Mouse (Mus musculus) neural tube, embryonic 12.5 days (tissue): Measurements from ENCODE around the gene Slc39a3. TPM values are rescaled to one million over a fixed set of nuclear protein-coding genes. Genes with fewer than 3 reads are reported as not detected.

ENCODE experiments used
- ATAC-seq: fragments of 200-750 bp; cut with Nextera tagmentation; 2 replicates; pipeline ENCODE4 v1.8.0; 2017; ENCODE audit warnings: low read depth, mild to moderate bottlenecking, moderate TSS enrichment, moderate library complexity; ENCODE audit not compliant: low FRiP score
- H3K27ac ChIP-seq: fragments of 300-500 bp; sonication (generic); 2 replicates; pipeline ENCODE4 v1.5.1; 2016
- H3K27me3 ChIP-seq: fragments of 300-500 bp; sonication (generic); replicated peaks from 2 replicates; pipeline ENCODE4 v1.6.1; 2016; ENCODE audit warnings: mild to moderate bottlenecking
- H3K36me3 ChIP-seq: fragments of 300-500 bp; sonication (generic); 2 replicates; pipeline ENCODE4 v1.6.1; 2016; ENCODE audit warnings: mild to moderate bottlenecking
- H3K4me1 ChIP-seq: fragments of 300-500 bp; sonication (generic); 2 replicates; pipeline ENCODE4 v1.6.1; 2016
- H3K4me2 ChIP-seq: fragments of 300-500 bp; sonication (generic); replicated peaks from 2 replicates; pipeline ENCODE4 v1.6.1; 2016; ENCODE audit warnings: mild to moderate bottlenecking
- H3K4me3 ChIP-seq: fragments of 300-500 bp; sonication (generic); 2 replicates; pipeline ENCODE4 v1.5.1; 2016
- H3K9ac ChIP-seq: fragments of 300-500 bp; sonication (generic); 2 replicates; pipeline ENCODE4 v1.6.1; 2016; ENCODE audit warnings: mild to moderate bottlenecking
- H3K9me3 ChIP-seq: fragments of 300-500 bp; sonication (generic); 2 replicates; pipeline ENCODE4 v1.6.1; 2016; ENCODE audit warnings: mild to moderate bottlenecking
- WGBS: fragments of 180-500 bp; shearing (Covaris S2); methylation state at CpG from one replicate; pipeline ENCODE4 v1.1.7; 2016; 5-methylcytosine and 5-hydroxymethylcytosine counted together
- polyA plus RNA-seq: library from polyadenylated mRNA; unstranded; fragments of >200 nt; fragmentation: Nextera tagmentation; extraction: Ambion mirVana; gene quantifications from 2 replicates; pipeline ENCODE4 v1.2.1, GENCODE M21; 2016

Gene Slc39a3
- polyA plus RNA-seq, 1 experiment from 2014 or later: 40.2 TPM

DNA sequence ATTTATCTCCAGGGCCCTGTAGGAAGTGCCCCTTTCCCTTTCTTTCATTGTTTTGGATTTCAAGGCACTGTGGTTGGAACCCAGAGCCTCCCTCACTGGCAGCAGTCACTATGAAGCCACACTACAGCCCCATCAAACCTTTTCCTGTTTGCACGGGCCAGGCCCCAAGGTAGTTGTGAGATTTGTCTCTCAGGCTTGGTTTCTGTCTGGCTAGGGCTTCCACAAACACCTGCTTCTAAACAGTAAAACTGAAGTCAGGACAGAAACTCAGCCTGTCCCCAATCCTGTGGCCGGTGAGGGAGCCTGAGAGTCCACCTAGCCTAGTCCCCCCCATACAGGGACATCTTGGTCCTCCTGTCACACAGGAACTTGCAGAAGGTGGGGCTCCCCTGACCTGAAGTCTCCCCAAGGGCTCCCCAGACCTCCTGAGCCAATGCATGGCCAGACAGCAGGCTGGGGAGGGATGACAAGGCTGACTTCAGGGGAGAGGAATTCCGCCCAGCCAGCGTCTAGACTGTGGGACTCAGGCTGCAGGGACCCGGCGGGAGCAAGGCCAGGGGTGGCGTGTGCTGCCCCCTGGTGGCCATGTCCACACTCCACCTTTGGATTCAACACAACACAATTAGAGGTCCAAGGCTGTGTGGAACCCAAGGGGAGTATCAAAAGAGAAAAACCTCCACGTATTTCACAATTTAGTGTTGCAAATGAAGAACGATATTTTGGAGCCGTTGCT is 49.4 kb downstream of the Slc39a3 start:
- H3K27me3 ChIP-seq: peaks cover 34% of the 10 kb centered on the region
- WGBS: 12% methylated on average over 10 of the region's 10 CpGs
- H3K9ac ChIP-seq: no peak overlapping the region
- H3K9me3 ChIP-seq: no peaks in the 10 kb centered on the region
- no peaks in the 10 kb centered on the region for H3K36me3 ChIP-seq
- peak; percentile 85 for ATAC-seq
- no peak overlapping the region for H3K27ac ChIP-seq
- H3K4me3 ChIP-seq: no peak overlapping the region
- H3K4me1 ChIP-seq: peaks cover 13% of the 10 kb centered on the region; the same call in 1 of the 2 replicates
- H3K4me2 ChIP-seq: no peak overlapping the region

DNA sequence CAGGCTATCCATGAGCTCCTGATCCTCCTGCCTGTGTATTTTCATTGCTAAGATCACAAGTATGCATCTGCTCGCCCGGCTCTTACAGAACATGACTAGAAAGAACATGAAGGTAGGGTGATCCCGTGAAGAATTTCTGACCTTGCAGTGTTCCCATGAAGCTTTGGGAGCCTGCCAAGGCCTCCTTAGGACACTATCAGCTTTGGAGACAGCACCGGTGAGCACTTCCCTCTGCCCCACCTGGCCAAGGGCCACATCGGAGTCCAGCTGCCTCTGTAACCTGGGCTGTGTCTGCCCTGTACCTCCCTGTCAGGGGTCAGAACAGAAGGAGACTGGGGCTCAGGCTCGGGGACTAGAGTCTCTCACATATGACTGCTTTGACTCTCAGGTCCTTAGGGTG is 50.5 kb downstream of the Slc39a3 start:
- WGBS: 73% methylated on average over 6 of the region's 6 CpGs
- Histone ChIP-seq H3K36me3 (no peaks in the 10 kb centered on the region), H3K27ac (no peak overlapping the region), H3K9ac (no peak overlapping the region), H3K4me3 (no peak overlapping the region), H3K4me1 (peaks cover 13% of the 10 kb centered on the region; the same call in 1 of the 2 replicates), H3K27me3 (peaks cover 34% of the 10 kb centered on the region), H3K4me2 (no peak overlapping the region), H3K9me3 (no peaks in the 10 kb centered on the region)
- no peak for ATAC-seq

DNA sequence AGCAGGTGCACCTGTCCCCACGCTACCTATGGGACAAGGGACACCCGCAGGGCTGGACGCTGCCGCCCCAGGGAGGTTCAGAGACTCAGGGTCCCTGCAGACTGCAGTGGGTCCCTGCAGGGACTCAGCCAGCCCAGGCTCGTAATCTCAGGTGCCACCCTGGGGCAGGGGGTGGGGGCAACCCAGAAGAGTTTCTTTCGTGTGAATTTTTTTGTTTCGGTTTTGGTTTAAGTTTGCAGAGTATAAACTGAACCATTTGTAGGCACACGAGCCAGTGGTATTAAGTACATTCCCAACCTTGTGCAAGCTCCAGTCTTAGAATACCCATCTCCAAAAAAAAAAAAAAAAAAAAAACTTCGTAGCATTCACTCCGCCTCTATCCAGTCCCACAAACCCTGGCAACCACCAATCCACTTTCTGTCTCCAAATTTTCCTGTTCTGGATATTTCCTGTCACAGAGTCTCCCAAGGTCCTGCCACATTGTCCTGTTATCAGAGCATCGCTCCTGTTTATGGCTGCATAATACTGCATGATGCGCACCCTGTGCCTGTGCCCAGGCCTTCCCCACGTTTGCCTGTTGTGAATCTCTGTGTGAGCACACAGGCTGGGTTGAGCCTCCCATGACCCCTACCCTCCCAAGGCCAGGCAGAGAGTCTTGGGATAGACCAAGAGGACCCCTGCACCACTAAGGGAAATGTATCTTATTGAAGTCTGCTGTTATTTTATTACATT is 51.1 kb downstream of the Slc39a3 start:
- H3K27me3 ChIP-seq: peaks cover 34% of the 10 kb centered on the region
- no peak overlapping the region for H3K4me3 ChIP-seq
- 36% methylated on average over 13 of the region's 13 CpGs for WGBS
- H3K4me2 ChIP-seq: peak overlapping the region; percentile 38
- ATAC-seq: no peak
- no peak overlapping the region for H3K27ac ChIP-seq
- no peaks in the 10 kb centered on the region for H3K9me3 ChIP-seq
- no peaks in the 10 kb centered on the region for H3K36me3 ChIP-seq
- H3K9ac ChIP-seq: 0 out of 2 replicates have a peak overlapping the region, but pooled peaks have one; percentile 26
- peaks cover 13% of the 10 kb centered on the region; the same call in 1 of the 2 replicates for H3K4me1 ChIP-seq

DNA sequence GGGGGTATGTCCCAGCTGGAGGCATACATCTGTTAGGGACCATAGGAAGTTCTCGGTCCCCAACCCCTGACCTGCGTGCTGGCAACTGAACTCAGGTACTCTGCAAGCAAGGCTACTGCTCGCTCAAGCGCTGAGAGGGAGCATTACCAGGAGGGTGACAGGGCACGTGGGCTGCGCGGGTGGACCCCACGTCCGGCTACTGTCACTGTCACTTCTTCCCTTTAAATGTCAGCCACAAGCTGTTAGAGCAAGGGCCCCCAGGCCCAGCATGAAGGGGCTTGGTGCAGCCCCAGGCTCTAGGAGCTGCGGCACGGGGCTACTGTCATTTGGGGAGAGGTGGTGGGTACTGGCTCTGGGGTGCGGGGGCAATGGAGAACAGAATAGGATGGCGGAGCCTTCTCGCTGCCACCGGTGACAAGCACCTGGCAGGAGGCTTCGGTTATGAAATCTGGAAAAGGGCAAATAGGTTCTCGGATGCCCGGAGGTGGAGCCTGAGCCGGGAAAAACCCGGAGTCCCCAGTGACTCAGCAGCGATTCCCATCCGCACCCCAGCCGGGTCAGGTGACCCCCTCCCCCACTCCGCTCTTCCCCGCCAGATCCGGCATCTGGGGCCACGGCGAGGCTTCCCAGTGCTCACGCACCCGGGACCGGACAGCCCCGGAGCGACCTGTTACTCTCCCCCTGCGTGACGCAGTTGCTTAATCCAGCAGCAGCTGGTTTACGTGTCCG is 51.8 kb downstream of the Slc39a3 start:
- peaks cover 34% of the 10 kb centered on the region for H3K27me3 ChIP-seq
- peaks cover 13% of the 10 kb centered on the region; the same call in 1 of the 2 replicates for H3K4me1 ChIP-seq
- H3K4me2 ChIP-seq: peak overlapping the region; percentile 38
- H3K27ac ChIP-seq: no peak overlapping the region
- no peak for ATAC-seq
- H3K9me3 ChIP-seq: no peaks in the 10 kb centered on the region
- H3K36me3 ChIP-seq: no peaks in the 10 kb centered on the region
- H3K9ac ChIP-seq: 0 out of 2 replicates have a peak overlapping the region, but pooled peaks have one; percentile 26
- WGBS: 12% methylated on average over 37 of the region's 37 CpGs
- H3K4me3 ChIP-seq: no peak overlapping the region

DNA sequence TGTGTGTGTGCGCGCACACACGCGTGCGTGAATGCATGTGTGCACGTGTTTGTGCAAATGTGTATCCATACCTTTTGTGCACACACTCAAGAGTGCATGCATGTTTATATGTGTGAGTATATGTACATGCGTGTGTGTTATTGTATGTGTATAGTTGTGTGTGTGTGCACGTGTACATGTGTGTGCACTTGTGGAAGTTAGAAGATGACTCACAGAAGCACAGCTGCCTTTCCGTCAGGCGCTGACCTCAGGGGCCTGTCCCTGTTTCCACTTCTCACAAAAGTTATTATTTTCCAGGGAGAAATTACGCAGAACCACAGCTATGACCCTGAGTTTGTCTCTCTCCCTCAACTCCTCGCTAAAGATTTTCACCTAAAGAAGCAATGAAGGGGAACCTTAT is 53.0 kb downstream of the Slc39a3 start:
- 91% methylated on average over 12 of the region's 12 CpGs for WGBS
- H3K9ac ChIP-seq: no peak overlapping the region
- H3K36me3 ChIP-seq: no peaks in the 10 kb centered on the region
- ATAC-seq: no peak
- H3K4me1 ChIP-seq: peaks cover 13% of the 10 kb centered on the region; the same call in 1 of the 2 replicates
- H3K9me3 ChIP-seq: no peaks in the 10 kb centered on the region
- no peak overlapping the region for H3K27ac ChIP-seq
- H3K4me2 ChIP-seq: no peak overlapping the region
- peaks cover 34% of the 10 kb centered on the region for H3K27me3 ChIP-seq
- no peak overlapping the region for H3K4me3 ChIP-seq

DNA sequence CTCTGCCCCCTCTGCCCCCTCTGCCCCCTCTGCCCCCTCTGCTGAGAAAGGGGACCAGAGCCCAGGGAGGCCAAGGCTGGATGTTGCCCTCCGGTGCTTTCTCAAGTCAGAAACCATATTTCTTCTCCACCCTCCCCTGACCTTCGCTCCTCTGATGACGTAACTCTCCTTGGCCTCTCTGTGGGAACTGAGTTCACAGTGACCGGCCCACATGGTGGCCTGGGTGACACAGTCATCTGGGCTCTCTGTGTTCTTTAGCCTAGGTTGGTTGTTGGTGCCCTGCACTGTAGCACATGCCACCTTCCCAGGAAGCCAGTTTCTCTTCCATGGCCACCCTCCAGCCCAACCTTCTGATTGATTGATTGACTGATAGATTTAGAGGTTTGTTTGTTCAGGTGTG is 54.8 kb downstream of the Slc39a3 start:
- no peak for ATAC-seq
- H3K27me3 ChIP-seq: peaks cover 31% of the 10 kb centered on the region

DNA sequence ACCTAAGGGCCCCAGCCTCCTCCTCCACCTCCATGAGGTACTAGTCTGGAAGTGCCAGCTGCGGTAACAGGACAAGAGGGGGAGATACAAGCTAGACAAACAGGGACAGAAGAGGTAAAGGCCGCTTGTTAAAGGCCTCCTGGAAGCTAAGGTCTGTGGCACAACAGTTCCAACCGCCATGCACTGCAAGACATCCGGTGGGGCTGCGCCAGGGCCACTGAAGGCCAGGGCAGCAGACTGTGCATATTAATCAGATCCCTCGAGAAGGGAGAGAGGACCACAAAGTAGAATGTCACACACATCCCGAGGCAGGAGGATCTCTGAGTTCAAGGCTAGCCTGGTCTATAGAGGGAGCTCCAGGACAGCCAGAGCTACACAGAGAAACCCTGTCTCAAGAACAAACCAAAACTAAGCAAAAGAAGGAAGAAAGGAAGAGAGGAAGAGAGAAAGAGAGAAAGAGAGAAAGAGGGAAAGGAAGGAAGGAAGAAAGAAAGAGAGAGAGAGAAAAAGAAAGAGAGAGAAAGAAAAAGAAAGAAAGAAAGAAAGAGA is 55.6 kb downstream of the Slc39a3 start:
- Histone ChIP-seq H3K4me3 (no peak overlapping the region), H3K27ac (no peak overlapping the region), H3K9me3 (no peaks in the 10 kb centered on the region), H3K4me1 (peaks cover 9% of the 10 kb centered on the region; the same call in 1 of the 2 replicates), H3K9ac (no peak overlapping the region), H3K27me3 (peaks cover 25% of the 10 kb centered on the region), H3K4me2 (no peak overlapping the region), H3K36me3 (no peaks in the 10 kb centered on the region)
- ATAC-seq: no peak
- WGBS: 61% methylated on average over 7 of the region's 7 CpGs

More for the DNA sequence above, 54.8 kb downstream of the Slc39a3 start:
- Histone ChIP-seq H3K9ac (no peak overlapping the region), H3K36me3 (no peaks in the 10 kb centered on the region), H3K27ac (no peak overlapping the region), H3K4me2 (no peak overlapping the region), H3K4me1 (peaks cover 9% of the 10 kb centered on the region; the same call in 1 of the 2 replicates), H3K9me3 (no peaks in the 10 kb centered on the region), H3K4me3 (no peak overlapping the region)
- 61% methylated on average over 4 of the region's 4 CpGs for WGBS

Other genes starting within 250 kb of the Slc39a3 start
- 66.8 and 72.4 TPM in 2 replicates for gene Sf3a2, start 239.2 kb downstream of the Slc39a3 start, polyA plus RNA-seq
- gene Plekhj1, start 238.8 kb downstream of the Slc39a3 start, polyA plus RNA-seq: 155 TPM in 2 replicates
- gene Amh, start 232.2 kb downstream of the Slc39a3 start, polyA plus RNA-seq: not detected in 2 replicates
- gene Jsrp1, start 223.9 kb downstream of the Slc39a3 start, polyA plus RNA-seq: 1.4 and 1.6 TPM in 2 replicates
- 1,342 and 1,429 TPM in 2 replicates for gene Oaz1, start 210.8 kb downstream of the Slc39a3 start, polyA plus RNA-seq
- gene Lingo3, start 193.4 kb downstream of the Slc39a3 start, polyA plus RNA-seq: 0.65 and 1.3 TPM in 2 replicates
- gene Lsm7, start 182.2 kb downstream of the Slc39a3 start, polyA plus RNA-seq: 265 and 274 TPM in 2 replicates
- gene Sppl2b, start 182.2 kb downstream of the Slc39a3 start, polyA plus RNA-seq: 51.2 and 51.3 TPM in 2 replicates
- gene Tmprss9, start 165.6 kb downstream of the Slc39a3 start, polyA plus RNA-seq: 0.06 and 0.10 TPM in 2 replicates
- gene Timm13, start 136.5 kb downstream of the Slc39a3 start, polyA plus RNA-seq: 282 and 323 TPM in 2 replicates
- gene Lmnb2, start 119.2 kb downstream of the Slc39a3 start, polyA plus RNA-seq: 57.1 and 61.3 TPM in 2 replicates
- 7.9 and 8.0 TPM in 2 replicates for gene Gadd45b, start 107.4 kb downstream of the Slc39a3 start, polyA plus RNA-seq
- gene Gng7, start 22.5 kb downstream of the Slc39a3 start, polyA plus RNA-seq: 11.2 and 14.0 TPM in 2 replicates
- 16.6 and 16.8 TPM in 2 replicates for gene Diras1, start 11.8 kb downstream of the Slc39a3 start, polyA plus RNA-seq
- 272 and 275 TPM in 2 replicates for gene Sgta, start 22.8 kb upstream of the Slc39a3 start, polyA plus RNA-seq
- gene Thop1, start 32.6 kb upstream of the Slc39a3 start, polyA plus RNA-seq: 60.2 and 63.3 TPM in 2 replicates
- 0.08 and 0.51 TPM in 2 replicates for gene Creb3l3, start 61.4 kb upstream of the Slc39a3 start, polyA plus RNA-seq
- gene Map2k2, start 68.5 kb upstream of the Slc39a3 start, polyA plus RNA-seq: 230 and 232 TPM in 2 replicates
- 15.6 and 17.5 TPM in 2 replicates for gene Zbtb7a, start 97.8 kb upstream of the Slc39a3 start, polyA plus RNA-seq
- gene Pias4, start 130.5 kb upstream of the Slc39a3 start, polyA plus RNA-seq: 67.6 and 70.6 TPM in 2 replicates
- gene Eef2, start 139.2 kb upstream of the Slc39a3 start, polyA plus RNA-seq: 515 and 520 TPM in 2 replicates
- 87.7 and 88.4 TPM in 2 replicates for gene Dapk3, start 145.6 kb upstream of the Slc39a3 start, polyA plus RNA-seq
- not detected in 2 replicates for gene 4930442H23Rik, start 146.4 kb upstream of the Slc39a3 start, polyA plus RNA-seq
- gene Nmrk2, start 164.6 kb upstream of the Slc39a3 start, polyA plus RNA-seq: 0.14 TPM in 1 of 2 replicates, not detected in the other
- 34.0 and 43.6 TPM in 2 replicates for gene Atcay, start 193.4 kb upstream of the Slc39a3 start, polyA plus RNA-seq
- 16.0 and 18.2 TPM in 2 replicates for gene Zfr2, start 195.7 kb upstream of the Slc39a3 start, polyA plus RNA-seq
- 5.1 and 6.2 TPM in 2 replicates for gene Matk, start 215.5 kb upstream of the Slc39a3 start, polyA plus RNA-seq
- gene Mrpl54, start 229.5 kb upstream of the Slc39a3 start, polyA plus RNA-seq: 157 and 176 TPM in 2 replicates
- gene Apba3, start 229.5 kb upstream of the Slc39a3 start, polyA plus RNA-seq: 35.9 and 36.4 TPM in 2 replicates